Comparison of ENCODE assay signal across 10 mouse cellular contexts in the genomic region with DNA sequence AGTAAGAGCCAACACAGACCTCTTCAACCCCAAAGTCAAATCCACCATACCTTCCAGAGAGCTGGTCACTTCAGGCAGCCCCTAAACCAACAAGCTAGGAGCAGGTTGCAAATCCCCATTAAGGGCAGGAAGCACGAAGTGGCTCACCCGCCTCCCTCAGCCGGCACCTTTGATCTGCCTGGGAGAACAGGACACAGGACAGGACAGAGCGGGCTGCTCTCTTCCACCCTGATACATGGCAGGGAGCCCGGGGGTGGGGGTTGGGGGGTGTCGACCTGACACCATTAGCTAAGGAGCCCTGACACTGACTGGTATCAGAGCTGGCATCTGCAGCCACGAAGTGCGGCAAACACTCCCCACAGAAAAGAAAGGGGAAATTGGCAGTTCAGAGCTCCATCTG. TPM values are rescaled to one million over a fixed set of nuclear protein-coding genes. Genes with fewer than 3 reads are reported as not detected.
DNase-seq lines count a peak whose midpoint lies in the region; ATAC-seq and TF ChIP-seq lines count a peak whose summit lies in the region.
"Had no signal": no experiment of that assay in that cellular context is flagged by ENCODE, and none has a peak within 500 bp of the region (broad histone marks: within the 10 kb centered on the region; RNA-seq: fewer than 3 reads in every experiment).

No protein-coding gene starts in this region.

- 25% methylated on average over 8 of the region's 8 CpGs for WGBS in lung, embryonic 15.5 days
- 15% methylated on average over 8 of the region's 8 CpGs for WGBS in lung, adult 2 months
- WGBS in intestine, postnatal 0 days: 11% methylated on average over 8 of the region's 8 CpGs
- 19% methylated on average over 8 of the region's 8 CpGs for WGBS in midbrain, embryonic 15.5 days

- TF ChIP-seq CTCF in lung, adult 2 months (IDR thresholded peaks at IDR 0.05; ENCODE audit: insufficient read depth, low read length): no peak
- no peak for TF ChIP-seq CTCF in intestine, postnatal 0 days (IDR thresholded peaks at IDR 0.05; ENCODE audit: low read depth)

- no peak for ATAC-seq in lung, embryonic 15.5 days (ENCODE audit: borderline replicate concordance, extremely low read depth, low FRiP score, low TSS enrichment)
- ATAC-seq in intestine, postnatal 0 days: peak; percentile 52
- peak; percentile 48 for ATAC-seq in midbrain, embryonic 15.5 days (replicated peaks)
- no peak for ATAC-seq in erythroid progenitor cell, adult 5-6 weeks (replicated peaks; ENCODE audit: low FRiP score, poor library complexity, severe bottlenecking)
- ATAC-seq in inflammation-experienced regulatory T-cells, adult 6 months: no peak

- no peaks in the 10 kb centered on the region for H3K9me3 ChIP-seq in lung, embryonic 15.5 days
- no peaks in the 10 kb centered on the region for H3K9me3 ChIP-seq in intestine, postnatal 0 days (ENCODE audit: control insufficient read depth)
- no peaks in the 10 kb centered on the region for H3K9me3 ChIP-seq in midbrain, embryonic 15.5 days

- H3K27me3 ChIP-seq in lung, embryonic 15.5 days: no peaks in the 10 kb centered on the region
- H3K27me3 ChIP-seq in intestine, postnatal 0 days (replicated peaks; ENCODE audit: control insufficient read depth, insufficient read depth, low read length): no peaks in the 10 kb centered on the region
- H3K27me3 ChIP-seq in midbrain, embryonic 15.5 days (replicated peaks): no peaks in the 10 kb centered on the region

- H3K4me2 ChIP-seq in lung, embryonic 15.5 days: peak overlapping the region; percentile 19; the same call in 1 of the 2 replicates
- peak overlapping the region; percentile 63 for H3K4me2 ChIP-seq in intestine, postnatal 0 days (replicated peaks; ENCODE audit: low read depth)
- H3K4me2 ChIP-seq in midbrain, embryonic 15.5 days: no peak overlapping the region

- DNase-seq in heart, adult 11 months: peak; percentile 90
- no peak for DNase-seq in heart, adult 9 months (ENCODE audit: low spot score in 2 of 2)
- no peak for DNase-seq in lung, adult 2 months
- DNase-seq: layer of hippocampus, adult 9-11 months; thymus, postnatal 36 days had no signal

- no peak overlapping the region for H3K27ac ChIP-seq in lung, embryonic 15.5 days
- peak overlapping the region; percentile 79 for H3K27ac ChIP-seq in intestine, postnatal 0 days (ENCODE audit: low read depth, low read length)
- no peak overlapping the region for H3K27ac ChIP-seq in midbrain, embryonic 15.5 days

- no peaks in the 10 kb centered on the region for H3K36me3 ChIP-seq in lung, embryonic 15.5 days
- H3K36me3 ChIP-seq in intestine, postnatal 0 days (ENCODE audit: control insufficient read depth, insufficient read depth): no peaks in the 10 kb centered on the region
- H3K36me3 ChIP-seq in midbrain, embryonic 15.5 days (replicated peaks): no peaks in the 10 kb centered on the region

- no peak overlapping the region for H3K9ac ChIP-seq in lung, embryonic 15.5 days
- peak overlapping the region; percentile 35; the same call in 1 of the 2 replicates for H3K9ac ChIP-seq in intestine, postnatal 0 days (ENCODE audit: low read depth, low read length)
- no peak overlapping the region for H3K9ac ChIP-seq in midbrain, embryonic 15.5 days

- H3K4me3 ChIP-seq in lung, embryonic 15.5 days: no peak overlapping the region
- no peak overlapping the region for H3K4me3 ChIP-seq in lung, adult 2 months (replicated peaks; ENCODE audit: extremely low read depth, low read depth, low read length)
- peak overlapping the region; percentile 35 for H3K4me3 ChIP-seq in intestine, postnatal 0 days (ENCODE audit: low read depth, low read length)
- H3K4me3 ChIP-seq in midbrain, embryonic 15.5 days: no peak overlapping the region

- no peaks in the 10 kb centered on the region for H3K4me1 ChIP-seq in lung, embryonic 15.5 days
- no peaks in the 10 kb centered on the region for H3K4me1 ChIP-seq in lung, adult 2 months (ENCODE audit: control insufficient read depth, insufficient read depth, low read length)
- H3K4me1 ChIP-seq in intestine, postnatal 0 days (replicated peaks; ENCODE audit: control insufficient read depth, insufficient read depth, low read length): peaks cover 7% of the 10 kb centered on the region; the same call in 1 of the 2 replicates
- peaks cover 9% of the 10 kb centered on the region; the same call in 1 of the 2 replicates for H3K4me1 ChIP-seq in midbrain, embryonic 15.5 days

- no peak for TF ChIP-seq POLR2A in lung, adult 2 months (IDR thresholded peaks at IDR 0.05; ENCODE audit: borderline replicate concordance, extremely low read depth, low read depth, low read length)

RNA-seq across cellular contexts. Expression of a gene that starts 47.6 kb away (rescaled TPM):
- polyA plus RNA-seq in lung, embryonic 15.5 days (2015; fragmentation: Nextera tagmentation; extraction: Ambion mirVana): 2.9 and 3.6 TPM in 2 replicates
- 0.64 and 1.2 TPM in 2 replicates for polyA plus RNA-seq in lung, adult 2 months (2012; rRNA removed)
- polyA plus RNA-seq in intestine, postnatal 0 days (2015; fragmentation: Nextera tagmentation; extraction: Ambion mirVana): 2.5 and 3.4 TPM in 2 replicates
- polyA plus RNA-seq in midbrain, embryonic 15.5 days (2015; fragmentation: Nextera tagmentation; extraction: Ambion mirVana): 1.4 and 1.7 TPM in 2 replicates
- not detected in 2 replicates for total RNA-seq in erythroid progenitor cell, adult 5-6 weeks (2015; ENCODE audit: low replicate concordance)
- not detected in 2 replicates for total RNA-seq in erythroid progenitor cell, adult 5-6 weeks (2017; ENCODE audit: low replicate concordance)
- 1 to 10 TPM in 1 of 3 experiments, under 1 TPM in 1, not detected in 1; 0.36 to 1.1 TPM for polyA plus RNA-seq in inflammation-experienced regulatory T-cells, adult 6 months (2017; shearing (Covaris generic))

RNA-seq across cellular contexts. Expression of a gene that starts 57.7 kb away (rescaled TPM):
- polyA plus RNA-seq in lung, embryonic 15.5 days (2015; fragmentation: Nextera tagmentation; extraction: Ambion mirVana): 38.4 and 38.9 TPM in 2 replicates
- 13.6 and 15.1 TPM in 2 replicates for polyA plus RNA-seq in lung, adult 2 months (2012; rRNA removed)
- polyA plus RNA-seq in intestine, postnatal 0 days (2015; fragmentation: Nextera tagmentation; extraction: Ambion mirVana): 11.7 and 12.1 TPM in 2 replicates
- polyA plus RNA-seq in midbrain, embryonic 15.5 days (2015; fragmentation: Nextera tagmentation; extraction: Ambion mirVana): 29.8 and 30.1 TPM in 2 replicates
- total RNA-seq in erythroid progenitor cell, adult 5-6 weeks (2015; ENCODE audit: low replicate concordance): 29.6 and 47.8 TPM in 2 replicates
- 19.9 and 33.5 TPM in 2 replicates for total RNA-seq in erythroid progenitor cell, adult 5-6 weeks (2017; ENCODE audit: low replicate concordance)
- polyA plus RNA-seq in inflammation-experienced regulatory T-cells, adult 6 months (2017; shearing (Covaris generic)): 1 to 10 TPM; 3.0 to 5.1 (median 5.0) TPM

Comparison
In these comparisons a context has a peak if more than half of its experiments do, and no peak if none do; other contexts are left out.
1. ATAC-seq: peak in intestine, postnatal 0 days (single experiment) and midbrain, embryonic 15.5 days (single experiment); none in lung, embryonic 15.5 days (single experiment), erythroid progenitor cell, adult 5-6 weeks (single experiment) and inflammation-experienced regulatory T-cells, adult 6 months (single experiment).